Mouse (Mus musculus) spleen, postnatal 36 days (tissue): ENCODE measurements around the gene Parn.

ENCODE experiments used
- DNase-seq, 2 experiments: peaks; one replicate each; pipeline ENCODE4 v3.0.0; 2022; ENCODE audit warnings: low spot score in 2 of 2, mixed read lengths in 1 of 2

Gene Parn

GRCm38 (mm10) chr16:13550667-13551066 lies 117.3 kb downstream of the Parn start:
- no peak for DNase-seq

- DNase-seq, result no peak
Measured at GRCm38 (mm10) chr16:13549976-13550375, 118.0 kb downstream of the Parn start.

GRCm38 (mm10) chr16:13541816-13542215 lies 126.2 kb downstream of the Parn start:
- no peak for DNase-seq

GRCm38 (mm10) chr16:13541121-13541747 lies 126.7 kb downstream of the Parn start:
- DNase-seq, result no peak

GRCm38 (mm10) chr16:13538933-13539648 lies 128.9 kb downstream of the Parn start:
- no peak for DNase-seq

- no peak for DNase-seq
Measured at GRCm38 (mm10) chr16:13538213-13538932, 129.6 kb downstream of the Parn start.

- no peak for DNase-seq
Measured at GRCm38 (mm10) chr16:13536404-13536803, 131.6 kb downstream of the Parn start.

GRCm38 (mm10) chr16:13535856-13536255 lies 132.1 kb downstream of the Parn start:
- no peak for DNase-seq

GRCm38 (mm10) chr16:13532840-13533239 lies 135.1 kb downstream of the Parn start:
- no peak for DNase-seq

- DNase-seq, result no peak
Measured at GRCm38 (mm10) chr16:13531279-13531678, 136.7 kb downstream of the Parn start.

GRCm38 (mm10) chr16:13521359-13521758 lies 146.6 kb downstream of the Parn start:
- no peak for DNase-seq

GRCm38 (mm10) chr16:13520301-13520700 lies 147.7 kb downstream of the Parn start:
- DNase-seq, result no peak

GRCm38 (mm10) chr16:13516214-13516613 lies 151.8 kb downstream of the Parn start:
- no peak for DNase-seq

- no peak for DNase-seq
Measured at GRCm38 (mm10) chr16:13515524-13515923, 152.4 kb downstream of the Parn start.

- DNase-seq, result no peak
Measured at GRCm38 (mm10) chr16:13505055-13505454, 162.9 kb downstream of the Parn start.

GRCm38 (mm10) chr16:13504476-13504875 lies 163.5 kb downstream of the Parn start:
- no peak for DNase-seq

- no peak for DNase-seq
Measured at GRCm38 (mm10) chr16:13498923-13499322, 169.0 kb downstream of the Parn start.

GRCm38 (mm10) chr16:13493981-13494380 lies 174.0 kb downstream of the Parn start:
- no peak for DNase-seq

GRCm38 (mm10) chr16:13492996-13493395 lies 175.0 kb downstream of the Parn start:
- no peak for DNase-seq

GRCm38 (mm10) chr16:13491776-13492175 lies 176.2 kb downstream of the Parn start:
- no peak for DNase-seq
